In the genomic region with DNA sequence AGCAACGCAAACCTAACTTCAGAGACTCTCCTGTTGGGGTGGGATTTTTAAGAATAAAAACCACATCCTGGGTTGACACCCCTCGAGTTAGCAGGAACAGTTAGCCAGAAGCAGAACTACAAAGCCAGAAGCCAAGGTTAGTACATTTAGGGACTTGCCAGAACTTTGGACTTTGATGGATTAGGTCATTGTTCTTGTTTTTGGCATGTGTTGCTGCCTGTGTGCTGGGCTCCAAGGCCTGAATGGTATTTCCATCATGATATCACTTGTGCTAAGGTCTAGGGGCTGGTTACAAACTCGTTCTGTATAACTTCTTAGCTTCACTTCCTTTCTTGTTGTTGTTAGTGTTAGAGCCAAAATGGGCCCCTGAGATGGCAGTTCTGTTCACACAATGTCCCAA, we compare ENCODE assay signal across 26 mouse cellular contexts.
DNase-seq lines count a peak whose midpoint lies in the region; ATAC-seq and TF ChIP-seq lines count a peak whose summit lies in the region.
"Had no signal": no experiment of that assay in that cellular context is flagged by ENCODE, and none has a peak within 500 bp of the region (broad histone marks: within the 10 kb centered on the region; RNA-seq: fewer than 3 reads in every experiment).

No protein-coding gene starts in this region.

- WGBS in liver, adult 2 months: 57% methylated on average over 3 of the region's 3 CpGs
- WGBS in liver, embryonic 12.5 days (ENCODE audit: insufficient replicate concordance): 24% methylated on average over 3 of the region's 3 CpGs

- DNase-seq in adrenal gland, adult 2 months: peak; percentile 72
- DNase-seq in adrenal gland, postnatal 25 days: no peak
- peak; percentile 23 for DNase-seq in liver, adult 2 months (ENCODE audit: extremely low read depth, low read depth, low spot score)
- DNase-seq in ovary, postnatal 14 days (ENCODE audit: low spot score): peak; percentile 2
- no peak for DNase-seq in ovary, postnatal 36 days (ENCODE audit: low spot score)
- DNase-seq in adrenal gland, postnatal 36 days: peak; percentile 27 to 29
- DNase-seq in yolk sac, embryonic 10.5 days (ENCODE audit: low spot score): no peak
- DNase-seq: B cell, adult 2 months; cerebellum, adult 11-12 months; cerebellum, adult 8-10 months; cerebellum, postnatal 14 days; gastrocnemius, postnatal 10 days; gastrocnemius, postnatal 36 days; heart, adult 2 months had no signal

- no peak for TF ChIP-seq POLR2A in liver, adult 2 months (IDR thresholded peaks at IDR 0.05; ENCODE audit: extremely low read depth, insufficient read depth, low read length)

- H3K27ac ChIP-seq in liver, adult 2 months (replicated peaks; ENCODE audit: insufficient read depth, low read depth, low read length): no peak overlapping the region
- no peak overlapping the region for H3K27ac ChIP-seq in liver, embryonic 12.5 days
- H3K27ac ChIP-seq: forebrain, embryonic 10.5 days; forebrain, embryonic 13.5 days; heart, adult 2 months; hindbrain, embryonic 10.5 days; hindbrain, embryonic 13.5 days had no signal

- no peaks in the 10 kb centered on the region for H3K27me3 ChIP-seq in liver, adult 2 months (ENCODE audit: control insufficient read depth, insufficient read depth, low read length)
- no peaks in the 10 kb centered on the region for H3K27me3 ChIP-seq in liver, embryonic 12.5 days (replicated peaks)
- H3K27me3 ChIP-seq: CH12.LX; forebrain, embryonic 13.5 days; hindbrain, embryonic 13.5 days; Patski had no signal

- no peaks in the 10 kb centered on the region for H3K36me3 ChIP-seq in liver, adult 2 months (ENCODE audit: control insufficient read depth, insufficient read depth, low read length)
- H3K36me3 ChIP-seq in liver, embryonic 12.5 days: no peaks in the 10 kb centered on the region
- H3K36me3 ChIP-seq: forebrain, embryonic 10.5 days; G1E; hindbrain, embryonic 10.5 days; hindbrain, embryonic 13.5 days had no signal

- no peaks in the 10 kb centered on the region for H3K9me3 ChIP-seq in liver, embryonic 12.5 days (replicated peaks)
- H3K9me3 ChIP-seq: forebrain, embryonic 10.5 days; forebrain, embryonic 13.5 days; G1E; hindbrain, embryonic 10.5 days; hindbrain, embryonic 13.5 days had no signal

- TF ChIP-seq CTCF in liver, adult 2 months (IDR thresholded peaks at IDR 0.05; ENCODE audit: low read depth, low read length): no peak

- no peaks in the 10 kb centered on the region for H3K79me2 ChIP-seq in liver, adult 2 months (ENCODE audit: control insufficient read depth, insufficient read depth, low read length)

- ATAC-seq in liver, embryonic 12.5 days: no peak
- ATAC-seq: forebrain, embryonic 13.5 days; forebrain, embryonic 16.5 days; hindbrain, embryonic 16.5 days; intestine, embryonic 16.5 days; Patski had no signal

- H3K4me1 ChIP-seq in liver, adult 2 months (ENCODE audit: control insufficient read depth, insufficient read depth, low read length): no peaks in the 10 kb centered on the region
- H3K4me1 ChIP-seq in liver, embryonic 12.5 days: no peaks in the 10 kb centered on the region
- H3K4me1 ChIP-seq: forebrain, embryonic 10.5 days had no signal

- no peak overlapping the region for H3K4me3 ChIP-seq in liver, adult 2 months (ENCODE audit: insufficient read depth, low read depth, low read length)
- H3K4me3 ChIP-seq in liver, embryonic 12.5 days: no peak overlapping the region
- H3K4me3 ChIP-seq: forebrain, embryonic 10.5 days; forebrain, embryonic 13.5 days; heart, adult 2 months; hindbrain, embryonic 10.5 days; hindbrain, embryonic 13.5 days had no signal

- H3K4me2 ChIP-seq in liver, embryonic 12.5 days: no peak overlapping the region
- H3K4me2 ChIP-seq: forebrain, embryonic 13.5 days; heart, embryonic 11.5 days; hindbrain, embryonic 13.5 days had no signal

- no peak overlapping the region for H3K9ac ChIP-seq in liver, adult 2 months (ENCODE audit: low read depth, low read length)
- no peak overlapping the region for H3K9ac ChIP-seq in liver, embryonic 12.5 days
- H3K9ac ChIP-seq: forebrain, embryonic 13.5 days; hindbrain, embryonic 13.5 days had no signal

Comparison
In these comparisons a context has a peak if more than half of its experiments do, and no peak if none do; other contexts are left out.
1. DNase-seq: peak in adrenal gland, adult 2 months (single experiment), liver, adult 2 months (single experiment), ovary, postnatal 14 days (single experiment) and adrenal gland, postnatal 36 days (2 of 2); none in adrenal gland, postnatal 25 days (single experiment), ovary, postnatal 36 days (single experiment) and yolk sac, embryonic 10.5 days (single experiment).